Comparison of ENCODE assay signal across 12 mouse cellular contexts in genomic region chr17:29330221-29330620, GRCm38 (mm10). TPM values are rescaled to one million over a fixed set of nuclear protein-coding genes. Genes with fewer than 3 reads are reported as not detected.
DNase-seq lines count a peak whose midpoint lies in the region; ATAC-seq lines count a peak whose summit lies in the region.
"Had no signal": no experiment of that assay in that cellular context is flagged by ENCODE, and none has a peak within 500 bp of the region (broad histone marks: within the 10 kb centered on the region; RNA-seq: fewer than 3 reads in every experiment).

No protein-coding gene starts in this region.

- H3K36me3 ChIP-seq in embryonic facial prominence, embryonic 12.5 days: peaks cover 39% of the 10 kb centered on the region
- peaks cover 56% of the 10 kb centered on the region for H3K36me3 ChIP-seq in embryonic facial prominence, embryonic 10.5 days (replicated peaks)
- peaks cover 44% of the 10 kb centered on the region for H3K36me3 ChIP-seq in hindbrain, embryonic 14.5 days (replicated peaks; ENCODE audit: control insufficient read depth, insufficient read depth)
- H3K36me3 ChIP-seq in hindbrain, embryonic 11.5 days (ENCODE audit: control insufficient read depth, insufficient read depth, low read length): peaks cover 8% of the 10 kb centered on the region; the same call in 1 of the 2 replicates
- H3K36me3 ChIP-seq in embryonic facial prominence, embryonic 13.5 days: peaks cover 41% of the 10 kb centered on the region
- H3K36me3 ChIP-seq in midbrain, embryonic 14.5 days (ENCODE audit: control insufficient read depth, insufficient read depth, low read length): peaks cover 46% of the 10 kb centered on the region

- ATAC-seq in embryonic facial prominence, embryonic 12.5 days (ENCODE audit: insufficient number of reproducible peaks, insufficient read depth, low FRiP score, low TSS enrichment): no peak
- no peak for ATAC-seq in hindbrain, embryonic 14.5 days (ENCODE audit: low FRiP score)
- ATAC-seq in hindbrain, embryonic 11.5 days (ENCODE audit: low FRiP score): no peak
- ATAC-seq in embryonic facial prominence, embryonic 13.5 days (ENCODE audit: insufficient number of reproducible peaks, insufficient read depth, low FRiP score, low TSS enrichment, low read depth): no peak
- no peak for ATAC-seq in midbrain, embryonic 14.5 days (ENCODE audit: low FRiP score, low TSS enrichment)
- ATAC-seq: intestine, embryonic 15.5 days had no signal

- H3K9ac ChIP-seq in embryonic facial prominence, embryonic 12.5 days: no peak overlapping the region
- H3K9ac ChIP-seq in hindbrain, embryonic 14.5 days: no peak overlapping the region
- H3K9ac ChIP-seq in hindbrain, embryonic 11.5 days (ENCODE audit: low read depth, low read length): no peak overlapping the region
- H3K9ac ChIP-seq in embryonic facial prominence, embryonic 13.5 days: no peak overlapping the region
- no peak overlapping the region for H3K9ac ChIP-seq in midbrain, embryonic 14.5 days (replicated peaks; ENCODE audit: low read length)
- H3K9ac ChIP-seq: heart, embryonic 12.5 days; intestine, embryonic 15.5 days; liver, embryonic 14.5 days had no signal

- H3K4me3 ChIP-seq in embryonic facial prominence, embryonic 12.5 days: no peak overlapping the region
- no peak overlapping the region for H3K4me3 ChIP-seq in embryonic facial prominence, embryonic 10.5 days
- no peak overlapping the region for H3K4me3 ChIP-seq in hindbrain, embryonic 14.5 days (replicated peaks; ENCODE audit: low read length)
- H3K4me3 ChIP-seq in hindbrain, embryonic 11.5 days (ENCODE audit: low read depth, low read length): no peak overlapping the region
- H3K4me3 ChIP-seq in embryonic facial prominence, embryonic 13.5 days: no peak overlapping the region
- no peak overlapping the region for H3K4me3 ChIP-seq in midbrain, embryonic 14.5 days (replicated peaks; ENCODE audit: low read depth, low read length)
- H3K4me3 ChIP-seq: heart, embryonic 12.5 days; intestine, embryonic 15.5 days had no signal

- DNase-seq in embryonic facial prominence, embryonic 10.5 days (ENCODE audit: low spot score): no peak
- no peak for DNase-seq in hindbrain, embryonic 14.5 days (ENCODE audit: low spot score)
- DNase-seq in hindbrain, embryonic 11.5 days (ENCODE audit: low spot score): no peak
- no peak for DNase-seq in midbrain, embryonic 14.5 days
- DNase-seq in left cerebral cortex, adult 11 months (ENCODE audit: low spot score): no peak
- no peak for DNase-seq in embryo, embryonic 11 days
- DNase-seq: lung, postnatal 4 days had no signal

- no peaks in the 10 kb centered on the region for H3K9me3 ChIP-seq in embryonic facial prominence, embryonic 12.5 days
- H3K9me3 ChIP-seq in embryonic facial prominence, embryonic 10.5 days: no peaks in the 10 kb centered on the region
- no peaks in the 10 kb centered on the region for H3K9me3 ChIP-seq in hindbrain, embryonic 14.5 days (ENCODE audit: control insufficient read depth, low read length)
- H3K9me3 ChIP-seq in hindbrain, embryonic 11.5 days (ENCODE audit: control insufficient read depth, low read length): no peaks in the 10 kb centered on the region
- H3K9me3 ChIP-seq in embryonic facial prominence, embryonic 13.5 days: no peaks in the 10 kb centered on the region
- no peaks in the 10 kb centered on the region for H3K9me3 ChIP-seq in midbrain, embryonic 14.5 days (ENCODE audit: control insufficient read depth, low read length)
- H3K9me3 ChIP-seq: heart, embryonic 12.5 days; intestine, embryonic 15.5 days had no signal

- H3K27ac ChIP-seq in embryonic facial prominence, embryonic 12.5 days: peak overlapping the region; percentile 54; the same call in 1 of the 2 replicates
- H3K27ac ChIP-seq in embryonic facial prominence, embryonic 10.5 days (replicated peaks): no peak overlapping the region
- H3K27ac ChIP-seq in hindbrain, embryonic 14.5 days: peak overlapping the region; percentile 70; the same call in 1 of the 2 replicates
- H3K27ac ChIP-seq in hindbrain, embryonic 11.5 days (ENCODE audit: low read depth, low read length): no peak overlapping the region
- 0 out of 2 replicates have a peak overlapping the region, but pooled peaks have one; percentile 22 for H3K27ac ChIP-seq in embryonic facial prominence, embryonic 13.5 days
- peak overlapping the region; percentile 70 for H3K27ac ChIP-seq in midbrain, embryonic 14.5 days (replicated peaks; ENCODE audit: low read depth, low read length)
- H3K27ac ChIP-seq: intestine, embryonic 15.5 days; liver, embryonic 14.5 days had no signal

- peaks cover 10% of the 10 kb centered on the region; the same call in 1 of the 2 replicates for H3K4me1 ChIP-seq in embryonic facial prominence, embryonic 12.5 days
- H3K4me1 ChIP-seq in embryonic facial prominence, embryonic 10.5 days: peaks cover 35% of the 10 kb centered on the region
- H3K4me1 ChIP-seq in hindbrain, embryonic 14.5 days (replicated peaks; ENCODE audit: control insufficient read depth, insufficient read depth, low read length): peaks cover 19% of the 10 kb centered on the region
- H3K4me1 ChIP-seq in hindbrain, embryonic 11.5 days (replicated peaks; ENCODE audit: control insufficient read depth, insufficient read depth, low read length): peaks cover 9% of the 10 kb centered on the region; the same call in 1 of the 2 replicates
- peaks cover 18% of the 10 kb centered on the region for H3K4me1 ChIP-seq in embryonic facial prominence, embryonic 13.5 days
- H3K4me1 ChIP-seq in midbrain, embryonic 14.5 days (ENCODE audit: control insufficient read depth, insufficient read depth, low read length): peaks cover 24% of the 10 kb centered on the region

- no peak overlapping the region for H3K4me2 ChIP-seq in embryonic facial prominence, embryonic 12.5 days (replicated peaks)
- no peak overlapping the region for H3K4me2 ChIP-seq in hindbrain, embryonic 14.5 days (replicated peaks)
- no peak overlapping the region for H3K4me2 ChIP-seq in hindbrain, embryonic 11.5 days (replicated peaks; ENCODE audit: low read depth, low read length)
- H3K4me2 ChIP-seq in embryonic facial prominence, embryonic 13.5 days: no peak overlapping the region
- no peak overlapping the region for H3K4me2 ChIP-seq in midbrain, embryonic 14.5 days (ENCODE audit: low read length)
- H3K4me2 ChIP-seq: heart, embryonic 12.5 days; intestine, embryonic 15.5 days had no signal

- WGBS in embryonic facial prominence, embryonic 12.5 days: 86% methylated on average over 3 of the region's 3 CpGs
- WGBS in embryonic facial prominence, embryonic 10.5 days: 81% methylated on average over 3 of the region's 3 CpGs
- 88% methylated on average over 3 of the region's 3 CpGs for WGBS in hindbrain, embryonic 14.5 days
- 86% methylated on average over 3 of the region's 3 CpGs for WGBS in hindbrain, embryonic 11.5 days
- WGBS in embryonic facial prominence, embryonic 13.5 days: 74% methylated on average over 3 of the region's 3 CpGs
- 87% methylated on average over 3 of the region's 3 CpGs for WGBS in midbrain, embryonic 14.5 days

- peaks cover 30% of the 10 kb centered on the region for H3K27me3 ChIP-seq in embryonic facial prominence, embryonic 12.5 days
- peaks cover 39% of the 10 kb centered on the region for H3K27me3 ChIP-seq in embryonic facial prominence, embryonic 10.5 days (replicated peaks; ENCODE audit: low read depth, poor library complexity, severe bottlenecking)
- H3K27me3 ChIP-seq in hindbrain, embryonic 14.5 days (ENCODE audit: control insufficient read depth, insufficient read depth, low read length): no peaks in the 10 kb centered on the region
- no peaks in the 10 kb centered on the region for H3K27me3 ChIP-seq in hindbrain, embryonic 11.5 days (ENCODE audit: control insufficient read depth, insufficient read depth, low read length)
- peaks cover 30% of the 10 kb centered on the region for H3K27me3 ChIP-seq in embryonic facial prominence, embryonic 13.5 days
- H3K27me3 ChIP-seq in midbrain, embryonic 14.5 days (ENCODE audit: control insufficient read depth, insufficient read depth, low read length): no peaks in the 10 kb centered on the region

RNA-seq across cellular contexts. Expression of gene Pi16, which starts 12.7 kb away (rescaled TPM):
- polyA plus RNA-seq in embryonic facial prominence, embryonic 12.5 days (2016; fragmentation: Nextera tagmentation; extraction: Ambion mirVana): 0.49 and 0.59 TPM in 2 replicates
- 0.65 and 0.91 TPM in 2 replicates for polyA plus RNA-seq in embryonic facial prominence, embryonic 10.5 days (2016; fragmentation: Nextera tagmentation; extraction: Ambion mirVana)
- 0.84 and 0.85 TPM in 2 replicates for polyA plus RNA-seq in hindbrain, embryonic 14.5 days (2014; fragmentation: Nextera tagmentation; extraction: Ambion mirVana)
- 0.32 and 0.67 TPM in 2 replicates for polyA plus RNA-seq in hindbrain, embryonic 11.5 days (2014; fragmentation: Nextera tagmentation; extraction: Ambion mirVana)
- 0.23 and 0.27 TPM in 2 replicates for polyA plus RNA-seq in embryonic facial prominence, embryonic 13.5 days (2015; fragmentation: Nextera tagmentation; extraction: Ambion mirVana)
- polyA plus RNA-seq in midbrain, embryonic 14.5 days (2014; fragmentation: Nextera tagmentation; extraction: Ambion mirVana): 1.3 and 2.8 TPM in 2 replicates

RNA-seq across cellular contexts. Expression of gene Mtch1, which starts 17.5 kb away (rescaled TPM):
- 420 and 454 TPM in 2 replicates for polyA plus RNA-seq in embryonic facial prominence, embryonic 12.5 days (2016; fragmentation: Nextera tagmentation; extraction: Ambion mirVana)
- 278 and 280 TPM in 2 replicates for polyA plus RNA-seq in embryonic facial prominence, embryonic 10.5 days (2016; fragmentation: Nextera tagmentation; extraction: Ambion mirVana)
- polyA plus RNA-seq in hindbrain, embryonic 14.5 days (2014; fragmentation: Nextera tagmentation; extraction: Ambion mirVana): 530 and 564 TPM in 2 replicates
- 356 and 425 TPM in 2 replicates for polyA plus RNA-seq in hindbrain, embryonic 11.5 days (2014; fragmentation: Nextera tagmentation; extraction: Ambion mirVana)
- 284 and 299 TPM in 2 replicates for polyA plus RNA-seq in embryonic facial prominence, embryonic 13.5 days (2015; fragmentation: Nextera tagmentation; extraction: Ambion mirVana)
- polyA plus RNA-seq in midbrain, embryonic 14.5 days (2014; fragmentation: Nextera tagmentation; extraction: Ambion mirVana): 533 and 550 TPM in 2 replicates

RNA-seq across cellular contexts. Expression of gene Fgd2, which starts 30.5 kb away (rescaled TPM):
- polyA plus RNA-seq in embryonic facial prominence, embryonic 12.5 days (2016; fragmentation: Nextera tagmentation; extraction: Ambion mirVana): 9.2 and 9.3 TPM in 2 replicates
- 10.2 and 12.3 TPM in 2 replicates for polyA plus RNA-seq in embryonic facial prominence, embryonic 10.5 days (2016; fragmentation: Nextera tagmentation; extraction: Ambion mirVana)
- 3.8 and 4.9 TPM in 2 replicates for polyA plus RNA-seq in hindbrain, embryonic 14.5 days (2014; fragmentation: Nextera tagmentation; extraction: Ambion mirVana)
- 2.7 and 4.2 TPM in 2 replicates for polyA plus RNA-seq in hindbrain, embryonic 11.5 days (2014; fragmentation: Nextera tagmentation; extraction: Ambion mirVana)
- polyA plus RNA-seq in embryonic facial prominence, embryonic 13.5 days (2015; fragmentation: Nextera tagmentation; extraction: Ambion mirVana): 11.5 and 12.9 TPM in 2 replicates
- 4.4 and 4.9 TPM in 2 replicates for polyA plus RNA-seq in midbrain, embryonic 14.5 days (2014; fragmentation: Nextera tagmentation; extraction: Ambion mirVana)

Comparison
In these comparisons a context has a peak if more than half of its experiments do, and no peak if none do; other contexts are left out.
1. H3K27ac ChIP-seq: peak in embryonic facial prominence, embryonic 12.5 days (single experiment), hindbrain, embryonic 14.5 days (single experiment), embryonic facial prominence, embryonic 13.5 days (single experiment) and midbrain, embryonic 14.5 days (single experiment); none in embryonic facial prominence, embryonic 10.5 days (single experiment) and hindbrain, embryonic 11.5 days (single experiment).